Mouse (Mus musculus) natural killer cell, adult 2 months (primary cell): Measurements from ENCODE around the gene Bcl6.

ENCODE experiments used
- DNase-seq, 2 experiments: peaks; one replicate each; pipeline ENCODE4 v3.0.0; 2022; ENCODE audit warnings: low spot score in 2 of 2

The Bcl6 gene

DNA sequence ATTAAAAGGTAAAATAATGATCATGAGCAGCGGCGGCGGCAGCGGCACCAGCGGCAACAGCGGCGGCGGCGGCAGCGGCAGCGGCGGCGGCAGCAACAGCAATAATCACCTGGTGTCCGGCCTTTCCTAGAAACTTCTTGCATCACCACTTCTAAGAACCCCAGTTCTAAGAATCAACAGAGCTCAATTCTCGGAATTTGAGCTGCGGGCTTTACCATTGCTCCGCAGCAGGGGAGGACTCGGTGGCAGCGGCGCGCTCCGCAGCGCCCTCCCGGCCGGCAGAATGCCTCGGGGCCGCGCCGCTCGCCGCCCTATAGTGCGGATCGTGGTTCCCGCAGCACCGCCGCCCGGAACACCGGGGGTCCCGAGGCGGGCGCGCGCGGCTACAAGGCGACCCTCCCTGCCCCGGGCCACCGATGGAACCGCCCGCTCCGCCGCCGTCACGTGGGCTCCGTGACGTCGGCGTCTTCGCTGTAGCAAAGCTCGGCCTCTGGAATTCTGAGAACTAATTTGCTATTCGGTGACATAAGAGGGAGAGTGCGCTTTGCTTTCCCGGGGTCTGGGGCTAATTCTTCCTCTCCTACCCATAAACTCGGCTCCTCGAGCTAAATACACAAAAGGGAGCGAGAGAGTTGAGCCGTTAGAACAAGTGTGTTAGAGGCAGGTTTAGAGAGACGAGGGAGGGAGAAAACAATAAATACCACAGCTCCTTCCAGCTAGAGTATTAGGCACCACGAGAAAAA lies at the start of gene Bcl6, which contains the start of gene Gm37419:
TSS of gene Bcl6 (minus strand) at position 387 of the 743 bp plus-strand sequence.
TSS of gene Gm37419 (plus strand) at position 17 of the 743 bp plus-strand sequence.
- peak; percentile 88 for DNase-seq

DNA sequence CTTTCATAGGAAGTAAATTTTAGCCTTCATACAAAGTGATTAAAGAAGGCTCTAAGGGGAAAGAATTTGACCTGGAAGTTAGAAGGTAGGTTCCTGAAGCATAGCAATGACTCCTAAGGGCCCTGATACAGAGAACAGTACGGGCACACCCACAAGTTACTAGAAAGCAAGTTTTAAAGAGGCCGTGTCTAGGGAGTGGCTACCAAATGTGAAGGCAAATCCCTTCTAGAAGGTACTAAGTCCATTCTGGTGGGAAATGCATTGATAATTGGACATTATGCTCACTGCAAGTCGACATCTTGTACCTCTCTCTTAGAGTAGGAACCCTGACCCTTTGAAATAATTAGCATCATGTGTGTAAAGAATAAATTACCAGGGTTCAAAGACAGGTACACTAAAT lies 47.7 kb upstream of the Bcl6 start:
- DNase-seq = no peak

DNA sequence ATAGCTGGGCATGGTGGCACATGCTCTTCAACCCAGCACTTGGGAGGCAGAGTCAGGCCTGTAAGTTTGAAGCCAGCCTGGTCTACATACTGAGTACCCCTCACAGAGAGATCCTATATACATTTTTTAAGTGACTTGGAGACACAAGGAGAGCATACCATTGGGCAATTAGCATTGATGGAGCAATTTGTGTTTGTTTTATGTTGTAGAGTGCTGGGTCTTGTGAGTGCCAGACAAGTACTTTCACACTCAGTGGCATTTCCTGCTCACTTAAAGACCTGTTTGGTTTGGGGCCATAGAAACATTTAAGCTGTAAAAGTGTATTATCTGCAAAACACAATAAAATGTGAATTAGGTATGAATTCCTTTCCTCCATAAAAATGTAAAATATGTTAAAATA lies 47.1 kb upstream of the Bcl6 start:
- DNase-seq = no peak

DNA sequence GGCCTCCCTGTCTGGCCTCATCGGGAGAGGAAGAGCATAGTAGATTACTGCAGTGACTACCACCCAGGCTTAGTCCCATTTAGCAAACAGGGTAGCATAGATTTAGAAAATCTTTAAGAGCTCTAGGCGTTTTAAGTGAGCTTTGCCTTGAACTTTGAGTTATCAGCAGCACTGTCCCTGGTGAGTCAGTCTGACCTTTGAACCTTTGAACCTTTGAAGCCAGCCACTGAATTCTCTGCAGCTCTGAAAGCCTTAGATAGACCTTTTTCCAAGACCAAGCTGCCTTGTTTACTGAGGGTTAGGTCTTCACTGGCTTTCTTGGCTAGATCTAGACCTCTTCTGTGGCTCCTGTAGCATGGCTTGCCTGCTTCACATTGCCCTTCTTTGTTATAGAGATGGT lies 45.8 kb upstream of the Bcl6 start:
- no peak for DNase-seq

DNA sequence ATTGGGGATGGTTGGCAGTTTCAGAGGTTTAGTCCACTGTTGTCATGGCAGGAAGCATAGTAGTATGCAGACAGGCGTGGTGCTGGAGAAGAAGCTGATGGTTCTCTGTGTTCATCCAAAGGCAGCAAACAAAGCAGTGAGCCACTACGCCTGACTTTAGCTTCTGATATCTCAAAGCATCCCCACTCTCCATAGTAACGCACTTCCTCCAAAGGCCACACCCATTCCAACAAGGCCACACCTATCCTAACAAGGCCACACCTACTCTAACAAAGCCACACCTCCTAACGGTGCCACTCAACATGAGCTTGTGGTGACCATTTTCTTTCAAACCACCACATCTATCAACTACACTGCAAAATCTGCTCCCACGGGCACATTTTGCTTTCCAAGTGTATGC lies 44.6 kb upstream of the Bcl6 start:
- no peak for DNase-seq

DNA sequence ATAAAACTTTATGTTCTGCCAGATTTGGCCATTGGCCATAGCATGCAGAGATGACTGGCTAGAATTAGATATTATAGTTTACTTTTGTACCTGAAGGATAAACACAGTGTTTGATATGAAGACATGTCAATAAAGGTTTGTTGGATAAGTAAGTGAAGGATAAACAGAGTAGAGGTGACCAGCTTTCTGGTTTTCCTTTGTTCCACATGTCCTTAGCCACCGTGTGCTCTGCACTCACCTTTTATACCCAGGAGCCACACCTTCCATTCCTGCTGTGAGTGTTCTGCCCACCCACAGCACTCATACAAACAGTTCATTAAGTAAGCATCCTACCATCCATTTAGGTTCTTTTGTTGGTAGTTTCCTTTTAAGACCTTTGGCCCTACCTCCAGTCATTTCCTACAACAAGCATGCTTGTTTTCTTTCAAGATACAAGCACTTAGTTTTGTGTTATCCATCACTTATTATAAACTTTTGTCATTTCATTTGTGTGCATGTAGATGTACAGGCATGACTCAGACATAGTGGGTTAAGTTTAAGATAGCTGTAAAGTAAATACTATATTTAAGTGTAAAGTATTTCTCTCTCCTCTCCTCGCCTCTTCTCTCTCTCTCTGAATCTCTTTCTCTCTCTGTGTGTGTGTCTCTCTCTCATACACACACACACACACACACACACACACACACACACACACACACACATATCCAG lies 41.5 kb upstream of the Bcl6 start:
- DNase-seq = no peak

DNA sequence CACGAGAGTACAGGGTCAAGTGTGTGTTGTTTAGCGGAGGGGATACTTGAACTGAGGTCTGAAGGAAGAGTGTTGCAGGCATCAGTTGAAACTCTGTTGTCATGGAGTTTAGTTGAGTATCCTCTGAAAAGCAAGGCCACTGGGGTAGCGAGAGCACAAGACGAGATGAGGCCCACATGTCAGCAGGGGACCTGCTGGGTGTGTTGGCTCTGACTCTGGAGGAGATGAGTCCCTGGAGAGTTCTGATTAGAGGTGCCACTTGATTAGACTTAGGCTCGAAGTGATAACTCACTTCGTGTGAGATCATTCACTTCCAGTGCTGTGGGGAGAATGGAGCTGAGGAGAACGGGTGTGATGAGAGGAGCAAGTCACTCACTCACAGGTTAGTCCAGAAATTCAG lies 36.8 kb upstream of the Bcl6 start:
- no peak for DNase-seq

DNA sequence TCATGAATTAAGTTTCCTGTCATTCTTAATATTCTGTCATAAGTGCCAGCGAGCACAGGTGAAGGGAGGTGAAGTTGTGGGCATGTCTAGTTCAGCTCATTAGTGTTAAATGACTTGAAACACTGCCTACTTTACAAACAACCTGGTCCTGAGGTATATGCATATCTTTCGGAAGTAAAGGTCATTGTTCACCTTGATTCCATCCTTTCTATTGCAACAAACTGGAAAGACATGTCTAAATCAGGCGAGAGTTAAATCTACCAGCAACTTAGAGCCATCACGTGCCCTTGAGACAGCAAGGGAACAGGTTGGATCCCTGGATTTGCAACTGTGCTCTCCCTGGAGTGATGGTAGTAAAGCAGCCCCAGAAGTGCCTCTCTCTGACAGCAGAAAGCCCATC lies 34.0 kb upstream of the Bcl6 start:
- DNase-seq = no peak

DNA sequence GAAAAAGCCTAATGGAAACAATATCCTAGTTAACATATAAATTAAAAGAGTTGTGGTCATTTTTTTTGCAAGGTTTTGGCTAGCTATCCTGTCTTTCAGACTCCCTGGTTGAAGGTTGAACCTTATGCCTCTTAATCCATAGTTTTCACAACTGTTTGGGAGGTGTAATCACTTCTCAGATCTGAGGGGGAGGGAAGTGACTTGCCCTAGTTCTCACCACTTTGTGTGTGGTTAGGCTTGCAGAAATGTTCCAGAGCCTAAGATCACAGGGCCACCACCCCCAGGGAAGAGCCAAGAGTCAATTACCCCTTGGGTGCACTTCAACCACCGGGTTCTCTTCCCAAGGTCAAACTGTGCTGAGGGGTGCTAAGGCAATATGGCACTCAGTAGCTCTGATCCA lies 33.1 kb upstream of the Bcl6 start:
- no peak for DNase-seq

DNA sequence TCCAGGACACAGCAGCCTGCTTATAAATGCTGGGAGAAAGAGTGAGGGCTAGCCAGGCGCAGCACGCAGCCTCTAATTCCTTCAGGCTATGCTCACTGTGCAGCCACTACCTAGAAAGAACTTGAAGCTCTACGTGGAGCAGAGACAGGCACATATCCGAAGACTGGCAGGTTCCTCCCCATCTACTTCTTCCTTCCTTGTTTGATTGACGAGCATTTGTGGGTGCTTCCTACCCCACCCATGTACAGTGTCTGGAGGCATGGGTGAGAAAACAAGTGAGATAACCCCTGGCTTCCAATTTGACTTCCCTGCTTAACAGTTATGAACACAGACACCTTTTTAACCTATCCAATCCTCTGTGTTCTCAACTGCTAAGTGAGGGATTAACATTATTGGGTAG lies 28.1 kb upstream of the Bcl6 start:
- no peak for DNase-seq

DNA sequence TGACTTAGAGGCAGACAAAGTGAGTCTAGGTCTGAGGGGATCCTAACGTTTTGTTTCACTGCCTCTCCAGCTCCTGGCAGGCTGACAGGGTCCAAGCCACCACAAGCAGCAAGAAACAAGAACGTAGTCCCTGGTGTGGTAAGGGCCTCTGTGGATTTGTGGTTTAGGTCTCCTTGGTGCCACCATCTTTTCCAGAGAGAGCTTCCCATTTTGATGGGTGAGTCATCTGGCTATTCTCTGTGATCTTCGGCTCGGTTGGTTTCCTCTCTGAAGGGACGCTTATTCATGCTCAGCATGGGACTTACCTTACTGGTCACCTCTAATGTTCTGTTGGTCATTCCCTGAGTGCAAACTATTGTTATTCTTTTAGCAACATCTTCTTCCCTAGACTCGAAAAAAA lies 27.6 kb upstream of the Bcl6 start:
- no peak for DNase-seq

DNA sequence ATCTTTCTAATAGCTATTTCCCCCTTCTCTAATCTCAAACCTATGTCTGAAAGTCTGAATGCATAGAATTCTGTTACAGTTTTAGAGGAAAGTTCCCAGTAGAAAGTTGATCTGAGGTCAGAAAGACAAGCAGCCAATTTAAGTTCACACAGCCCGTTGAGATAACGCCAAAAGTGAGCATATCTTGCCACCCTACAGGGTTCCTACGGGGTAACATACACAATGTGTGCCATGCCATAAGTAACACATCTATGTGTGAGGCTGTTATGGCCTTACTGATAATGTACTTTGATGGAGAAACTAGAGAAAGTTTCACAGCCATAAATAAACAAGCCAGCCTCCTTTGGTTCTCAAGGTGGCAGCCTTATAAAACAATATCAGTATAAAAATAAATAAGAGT lies 25.7 kb upstream of the Bcl6 start:
- no peak for DNase-seq

DNA sequence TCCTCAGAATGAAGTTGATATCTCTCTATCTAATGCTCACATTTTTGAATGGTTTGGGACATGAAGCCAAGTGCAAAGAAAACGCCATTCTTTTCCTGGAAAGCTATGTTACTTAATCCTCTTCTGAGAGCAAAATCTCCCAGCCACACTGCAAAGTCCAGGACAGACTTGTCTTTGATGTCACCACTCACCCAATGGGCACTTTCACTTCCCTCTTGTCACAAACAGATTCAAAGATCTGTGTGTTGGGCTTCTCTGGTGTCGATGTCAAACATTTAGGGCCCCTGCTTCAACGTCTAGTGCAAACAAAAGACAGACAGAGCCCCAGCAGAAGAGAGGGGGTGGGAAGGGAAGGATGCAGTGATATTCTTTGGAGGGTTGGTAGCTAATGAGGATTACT lies 23.4 kb upstream of the Bcl6 start:
- DNase-seq = peak in 1 of 2 experiments; percentile 17

DNA sequence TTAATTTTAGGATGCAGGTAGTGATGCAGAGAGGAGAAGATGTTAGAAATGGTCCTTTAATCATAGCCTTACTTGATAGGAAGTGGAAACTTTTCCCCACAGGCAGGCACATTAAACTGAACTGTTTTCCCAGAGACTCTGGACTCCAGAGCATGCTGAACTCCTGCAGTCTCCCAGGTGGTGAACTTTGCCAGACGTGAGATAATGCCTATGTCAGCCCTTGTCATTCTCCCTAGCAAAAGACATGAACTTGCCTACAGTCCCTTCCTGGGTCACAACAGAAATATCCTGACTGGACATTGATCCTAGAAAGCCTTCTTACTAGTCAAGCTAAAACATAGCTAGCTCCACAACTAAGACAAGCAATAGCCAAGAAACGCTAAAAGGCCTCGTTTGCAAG lies 22.7 kb upstream of the Bcl6 start:
- DNase-seq = no peak

DNA sequence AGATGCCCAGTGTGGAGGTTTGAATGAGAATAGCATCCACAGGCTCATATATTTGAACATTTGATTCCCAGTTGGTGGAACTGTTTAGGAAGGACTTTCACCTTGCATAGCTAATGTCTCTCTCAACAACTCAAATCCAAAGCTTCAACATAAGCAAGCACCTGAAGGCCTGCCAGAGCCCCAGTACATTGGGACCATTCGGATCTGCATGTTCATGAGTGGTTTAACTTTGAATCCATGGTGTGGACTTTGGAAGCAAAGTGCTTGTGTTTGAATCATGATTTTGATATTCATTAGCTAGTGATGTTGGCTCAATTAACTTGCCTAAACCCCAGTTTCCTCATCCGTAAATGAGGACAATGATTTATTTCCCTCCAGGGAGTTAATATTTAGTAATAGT lies 21.2 kb upstream of the Bcl6 start:
- DNase-seq = no peak

DNA sequence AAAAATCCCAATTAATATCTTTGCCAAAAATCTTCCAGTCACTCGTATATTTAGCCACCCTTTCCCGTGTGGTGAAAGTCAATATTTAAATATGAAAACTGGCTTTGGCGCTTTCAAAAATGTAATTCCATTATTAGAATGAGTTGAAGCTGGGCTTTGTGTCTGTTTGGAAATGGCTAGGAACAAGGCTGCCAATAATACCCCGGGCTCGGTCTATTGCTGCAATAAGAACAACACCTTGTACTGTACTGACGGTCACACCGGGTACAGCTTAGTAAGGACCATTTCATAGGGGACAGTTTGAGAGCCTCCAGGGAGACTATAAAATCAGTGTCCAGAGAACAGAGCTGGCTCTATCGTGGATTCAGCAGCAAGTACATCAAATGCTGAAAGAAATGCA lies 17.3 kb upstream of the Bcl6 start:
- DNase-seq = no peak

DNA sequence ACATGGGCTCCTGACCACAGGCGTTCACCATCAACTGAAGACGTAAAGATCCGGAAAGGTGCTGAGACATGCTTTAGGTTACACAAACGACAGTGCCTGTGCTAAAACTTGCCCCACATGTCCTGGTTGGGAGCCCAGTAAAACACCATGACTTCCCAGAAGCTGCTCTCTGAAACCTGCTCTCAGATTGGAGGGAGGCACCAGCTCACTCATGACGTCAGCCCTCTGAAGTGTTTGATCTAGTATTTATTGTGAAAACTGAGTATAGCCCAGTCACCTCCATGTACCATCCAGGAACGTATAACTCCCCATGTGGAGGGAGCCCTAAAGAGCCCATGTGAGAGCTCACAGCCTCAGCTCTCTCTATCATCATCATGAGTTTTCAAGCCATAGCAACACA lies 9.3 kb upstream of the Bcl6 start:
- no peak for DNase-seq

DNA sequence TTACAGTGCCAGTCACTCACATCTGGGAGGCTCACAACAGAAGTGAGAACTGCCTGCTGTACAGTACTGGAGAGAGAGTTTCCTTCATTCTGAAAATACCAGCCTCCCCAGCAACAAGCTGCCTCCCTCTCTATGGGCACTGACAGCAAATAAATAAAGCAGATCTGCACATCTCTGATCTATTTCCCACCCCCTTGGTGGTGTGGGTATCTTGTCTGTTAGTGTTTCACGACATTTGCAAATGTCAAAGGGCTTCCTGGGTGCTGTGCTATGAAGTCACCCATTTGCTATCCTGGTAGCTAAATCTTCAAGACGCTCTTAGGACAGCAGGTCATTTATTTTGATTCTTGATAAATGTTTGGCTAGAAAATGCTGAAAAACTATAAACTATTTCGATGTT lies 8.6 kb upstream of the Bcl6 start:
- DNase-seq = no peak

DNA sequence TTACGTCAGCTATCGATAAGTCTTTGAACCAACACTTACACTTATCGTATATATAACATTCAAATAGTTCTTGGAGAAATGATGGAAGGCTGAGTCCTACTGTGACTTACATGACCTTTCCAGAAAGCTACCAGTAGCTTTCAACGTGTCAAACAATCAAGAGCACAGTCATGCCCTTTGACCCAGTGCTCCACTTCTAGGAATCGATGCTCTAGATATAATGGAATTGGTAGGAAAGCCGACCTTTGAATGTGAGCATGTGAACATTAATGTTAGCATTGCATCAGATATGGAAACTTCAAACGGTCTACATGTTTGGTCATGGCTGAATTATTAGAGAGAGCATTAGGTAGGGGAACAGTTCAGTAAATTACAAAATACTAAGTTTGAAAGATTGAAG lies 7.7 kb upstream of the Bcl6 start:
- no peak for DNase-seq

DNA sequence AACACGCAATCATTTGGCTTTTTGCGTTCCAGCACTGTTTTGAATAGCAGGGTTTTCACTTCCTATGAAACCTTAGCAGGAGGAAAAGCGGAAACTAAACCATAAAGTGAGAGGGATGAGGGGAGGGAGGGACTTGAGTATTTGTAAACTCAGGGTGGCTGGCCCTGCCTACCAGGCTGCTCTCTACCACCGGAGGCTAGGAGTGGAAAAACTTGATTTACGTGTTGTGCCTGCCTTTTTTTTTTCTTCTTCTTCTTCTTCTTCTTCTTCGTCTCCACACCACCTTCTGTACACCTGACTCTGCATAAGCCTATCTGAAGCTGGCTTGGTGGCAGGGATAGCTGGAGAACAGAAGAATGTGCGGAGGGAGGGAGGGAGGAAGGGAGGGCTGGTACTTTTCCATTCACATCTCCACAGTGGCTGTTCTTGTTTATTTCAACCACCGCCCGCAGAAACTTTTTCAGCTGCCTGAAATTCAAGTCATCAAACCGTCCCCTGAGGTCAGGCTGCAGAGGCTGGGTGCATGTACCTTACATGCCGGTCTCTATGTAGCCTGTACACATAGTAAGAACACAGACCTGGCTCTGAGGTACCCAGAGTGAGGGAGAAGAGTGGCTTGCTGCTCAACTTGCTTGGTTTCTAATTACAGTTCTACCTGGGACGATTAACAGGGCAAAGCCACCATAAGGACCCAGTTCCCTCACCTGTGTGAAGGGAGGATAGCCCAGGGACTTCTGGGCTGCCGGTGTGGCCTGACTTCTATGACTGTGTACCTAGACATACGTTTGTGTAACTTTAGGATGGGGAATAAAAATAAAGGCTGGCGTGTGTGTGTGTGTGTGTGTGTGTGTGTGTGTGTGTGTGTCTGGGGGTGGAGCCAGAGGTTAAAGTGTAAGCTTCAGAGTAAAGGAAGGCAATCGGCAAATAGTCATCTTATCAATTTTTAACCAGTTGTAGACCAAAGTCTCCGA lies 5.0 kb upstream of the Bcl6 start:
- DNase-seq = no peak

DNA sequence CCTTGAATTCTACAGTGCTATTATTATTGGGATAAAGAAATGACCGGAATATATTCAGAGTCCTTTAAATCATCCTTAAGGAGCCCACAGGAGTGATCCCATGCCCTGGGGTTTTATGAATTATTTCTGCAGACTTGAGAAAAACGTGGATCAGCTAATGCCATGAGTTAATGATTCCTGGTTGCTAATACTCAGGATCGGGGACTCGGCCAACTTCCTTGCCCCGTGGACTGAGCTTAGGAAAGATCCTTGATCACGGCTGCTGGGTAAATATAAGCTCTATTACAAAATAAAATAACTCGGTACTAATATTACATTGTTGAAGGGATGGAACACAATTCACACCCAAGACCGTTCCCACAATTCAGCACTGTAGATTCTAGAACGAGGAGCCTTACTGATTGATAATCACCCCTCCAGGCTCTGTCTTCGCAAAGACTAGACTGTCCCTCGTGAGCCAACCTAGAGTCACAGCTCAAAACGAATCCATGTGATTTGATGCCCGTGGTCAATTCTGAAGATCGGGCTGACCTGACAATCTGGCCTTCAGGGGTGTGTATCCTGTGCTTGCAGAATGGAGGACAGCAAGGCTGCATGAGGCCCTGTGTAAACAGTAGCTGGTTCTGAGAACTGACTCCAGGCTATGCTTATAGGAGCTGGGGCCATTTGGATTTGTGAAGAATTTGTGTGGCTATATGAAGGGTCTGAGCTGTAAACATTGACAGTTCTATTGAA lies 3.4 kb upstream of the Bcl6 start:
- no peak for DNase-seq

DNA sequence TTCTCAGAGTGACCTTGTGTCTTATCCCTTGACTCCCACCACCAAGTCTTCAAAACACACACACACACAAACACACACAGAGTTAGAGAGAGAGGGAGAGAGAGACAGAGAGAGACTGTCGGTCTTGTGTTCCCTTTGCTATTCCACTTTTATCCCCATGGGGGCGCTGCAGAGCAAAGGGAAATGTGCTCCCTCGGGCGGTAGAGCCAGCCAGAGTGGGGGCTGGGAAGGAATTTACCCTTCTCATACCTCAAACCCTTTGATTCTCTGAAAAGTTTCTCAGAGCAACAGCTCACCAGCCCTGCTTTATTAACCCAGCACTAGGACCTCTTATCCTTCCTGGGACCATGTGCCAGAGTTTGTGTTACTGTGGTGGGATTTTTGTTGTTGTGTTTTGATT lies 2.5 kb upstream of the Bcl6 start:
- DNase-seq = peak; percentile 79 to 88
